Mouse (Mus musculus) heart, postnatal 0 days (tissue): ENCODE results near the gene Msl1.

ENCODE experiments used
- CTCF ChIP-seq: IDR thresholded peaks from 2 replicates; pipeline ENCODE4 v1.5.1; 2016; ENCODE audit warnings: antibody characterized with exemption, control low read depth, low read depth
- EP300 ChIP-seq: IDR thresholded peaks from 2 replicates; pipeline ENCODE4 v1.6.1; 2016; ENCODE audit warnings: antibody characterized with exemption, low read depth

DNA sequence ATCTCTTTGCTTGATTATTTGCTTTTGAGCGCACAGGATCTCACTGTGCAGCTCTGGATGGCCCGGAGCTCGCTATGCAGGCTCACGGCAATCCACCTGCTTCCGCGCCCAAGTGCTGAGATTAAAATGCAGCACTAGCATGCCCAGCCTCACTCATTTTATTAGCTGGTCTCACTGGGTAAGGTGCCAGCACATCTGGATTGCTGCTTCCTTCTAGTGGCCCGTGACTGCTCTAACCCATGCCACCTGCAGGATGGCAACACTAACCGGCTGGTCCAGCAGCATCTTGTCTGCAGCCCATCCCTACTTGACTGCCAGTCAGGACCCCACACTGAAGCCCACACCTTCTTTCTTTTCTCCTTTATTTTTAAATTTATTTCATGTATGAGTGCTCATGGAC is 58.8 kb downstream of the Msl1 start:
- TF ChIP-seq CTCF (no peak), EP300 (no peak)
